Mouse (Mus musculus) urinary bladder, postnatal 4 days (tissue): ENCODE measurements around the gene Kmt5c.
A peak's percentile ranks its signal among the peaks of the same experiment; 100 is the strongest.

ENCODE experiments used
- DNase-seq, 2 experiments: peaks; one replicate each; pipeline ENCODE4 v3.0.0; 2021 to 2022; ENCODE audit warnings: low spot score in 2 of 2

Gene Kmt5c

DNA sequence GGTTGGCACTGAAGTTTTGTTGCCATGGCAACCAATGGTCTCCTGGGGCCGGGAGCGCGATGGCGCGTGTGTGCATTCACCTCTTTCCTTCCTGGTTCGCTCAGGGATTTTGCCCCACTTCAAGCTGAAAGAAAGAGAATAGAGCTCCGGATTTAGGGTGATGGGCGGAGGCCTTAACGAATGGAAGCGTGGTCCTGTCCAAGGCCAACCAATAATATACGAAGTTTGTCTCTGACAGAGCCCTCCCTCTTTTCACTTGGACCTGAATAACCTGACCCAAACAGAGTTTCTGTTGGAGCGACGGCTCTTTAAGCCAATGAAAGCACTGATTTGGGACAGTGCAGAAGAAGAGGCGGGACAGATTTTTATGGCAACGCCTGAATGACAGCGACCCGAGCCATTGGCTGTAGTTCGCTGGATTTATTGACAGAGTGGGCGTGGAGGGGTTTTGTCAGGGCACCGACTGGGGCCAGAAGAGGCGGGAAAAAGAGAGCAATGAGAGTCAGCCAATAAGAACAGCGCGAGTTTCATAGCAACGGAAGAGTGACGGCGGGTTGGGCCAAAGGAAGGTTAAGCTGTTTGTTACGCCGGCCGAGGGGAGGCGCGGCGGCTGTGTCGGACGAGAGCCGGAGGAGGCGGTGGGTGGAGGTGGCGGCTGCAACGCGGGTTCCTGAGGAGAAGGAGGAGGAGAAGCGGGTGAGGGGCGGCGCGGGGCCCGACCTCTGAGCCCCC lies at the start of gene Kmt5c:
Kmt5c (plus strand) TSS at position 572 of the 732 bp plus-strand sequence.
- peak; percentile 97 to 98 for DNase-seq

DNA sequence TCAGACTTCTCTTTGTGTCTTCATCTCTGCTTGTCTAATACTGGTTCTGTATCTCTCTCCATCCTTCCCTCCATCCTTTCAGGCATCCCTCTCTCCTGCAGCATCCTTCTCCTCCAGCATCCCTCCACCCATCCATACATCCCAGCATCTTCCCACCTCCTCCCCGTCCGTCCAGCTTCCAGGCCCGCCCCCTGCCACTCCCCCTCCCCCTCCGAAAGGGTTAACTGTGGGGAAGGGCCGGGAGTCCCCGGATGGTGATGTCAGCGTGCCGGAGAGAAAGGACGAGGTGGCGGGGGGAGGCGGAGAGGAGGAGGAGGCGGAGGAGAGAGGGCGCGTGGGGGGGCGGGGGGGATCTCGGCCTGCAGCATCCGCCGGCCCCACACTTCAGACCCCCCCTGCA lies 49.5 kb upstream of the Kmt5c start, which contains the start of gene Brsk1:
Brsk1 (plus strand) TSS at position 218 of the 400 bp plus-strand sequence.
- DNase-seq, result peak; percentile 70 to 88

DNA sequence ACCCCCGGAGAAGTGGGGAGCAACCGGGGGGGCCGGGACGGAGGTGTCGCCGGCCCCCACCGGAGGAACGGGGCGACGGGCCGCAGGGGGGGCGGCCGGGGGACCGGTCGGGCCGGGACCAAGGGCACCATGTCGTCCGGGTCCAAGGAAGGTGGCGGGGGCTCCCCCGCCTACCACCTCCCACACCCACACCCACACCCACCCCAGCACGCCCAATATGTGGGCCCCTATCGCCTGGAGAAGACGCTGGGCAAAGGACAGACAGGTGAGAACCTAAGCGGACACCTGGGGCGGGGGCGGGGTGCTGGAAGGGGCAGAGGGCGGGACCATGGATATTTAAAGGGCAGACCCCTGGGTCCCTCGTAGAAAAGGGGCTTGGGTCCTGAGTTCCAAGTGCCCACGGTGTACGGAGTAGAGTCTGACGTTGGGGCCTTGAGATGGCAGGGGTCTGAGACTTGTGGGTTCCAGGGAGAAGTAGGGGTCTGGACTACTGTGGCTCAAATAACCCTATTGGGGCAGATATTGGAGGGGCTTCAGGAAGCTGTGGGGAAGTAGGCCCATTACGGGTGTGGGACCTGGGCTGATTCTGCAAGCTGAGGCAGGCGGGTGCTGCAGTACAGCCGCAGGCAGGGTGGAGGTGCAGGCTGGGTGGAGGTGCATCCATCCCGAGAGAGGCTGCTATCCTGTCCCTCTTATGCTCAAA lies 48.8 kb upstream of the Kmt5c start:
- no peak for DNase-seq

DNA sequence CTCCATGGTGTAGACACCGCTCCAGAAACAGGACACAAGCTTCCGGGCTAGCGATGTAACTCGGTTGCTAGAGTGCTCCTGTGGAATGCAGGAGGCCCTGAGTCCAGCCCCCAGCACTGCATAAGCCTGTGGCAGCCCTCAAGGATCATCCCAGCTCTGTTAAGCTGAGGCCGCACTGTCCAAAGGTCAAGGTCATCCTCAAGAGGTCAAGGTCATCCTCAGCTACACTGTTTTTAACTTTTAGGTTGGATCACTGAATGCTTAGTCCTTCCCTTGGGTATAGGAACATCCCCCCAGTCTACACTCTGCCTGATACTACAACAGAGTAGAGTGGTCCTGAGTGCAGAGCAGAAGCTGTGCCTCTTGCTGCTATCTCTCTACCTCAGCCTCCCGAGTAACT lies 46.9 kb upstream of the Kmt5c start:
- no peak for DNase-seq

DNA sequence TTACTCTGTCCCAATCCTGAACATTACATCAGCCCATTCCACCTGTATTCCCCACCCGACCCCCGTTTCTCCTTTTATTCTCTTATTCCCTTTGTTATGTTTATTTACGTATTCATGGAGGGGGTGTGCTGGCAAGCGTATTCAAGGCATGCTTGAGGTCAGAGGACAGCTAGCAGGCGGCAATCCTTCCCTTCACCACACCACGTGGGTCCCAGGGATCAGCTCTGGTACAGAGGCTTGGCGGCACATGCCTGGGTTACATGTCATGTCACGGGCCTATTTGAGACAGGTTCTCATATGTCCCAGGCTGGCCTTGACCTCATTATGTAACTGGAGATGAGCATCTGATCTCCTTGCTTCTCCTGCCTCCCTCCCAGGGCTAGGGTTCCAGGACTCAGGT lies 37.6 kb upstream of the Kmt5c start:
- no peak for DNase-seq

DNA sequence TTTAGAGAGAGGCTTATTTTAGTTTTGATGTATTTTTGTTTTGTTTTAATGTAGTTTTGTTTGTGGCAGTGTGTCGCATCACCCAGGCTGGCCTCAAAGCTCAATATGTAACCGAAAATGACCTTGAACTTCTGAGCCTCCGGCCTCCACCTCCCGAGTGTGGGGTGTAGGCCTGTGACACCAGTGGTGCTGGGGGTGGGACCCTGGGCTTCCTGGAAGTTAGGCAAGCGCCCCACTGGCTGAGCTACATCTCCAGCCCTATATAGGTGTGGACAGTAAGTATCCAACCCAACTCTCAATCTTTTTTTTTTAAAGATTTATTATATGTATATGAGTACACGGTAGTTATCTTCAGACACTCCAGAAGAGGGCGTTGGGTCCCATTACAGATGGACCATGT lies 36.7 kb upstream of the Kmt5c start:
- DNase-seq, result no peak

DNA sequence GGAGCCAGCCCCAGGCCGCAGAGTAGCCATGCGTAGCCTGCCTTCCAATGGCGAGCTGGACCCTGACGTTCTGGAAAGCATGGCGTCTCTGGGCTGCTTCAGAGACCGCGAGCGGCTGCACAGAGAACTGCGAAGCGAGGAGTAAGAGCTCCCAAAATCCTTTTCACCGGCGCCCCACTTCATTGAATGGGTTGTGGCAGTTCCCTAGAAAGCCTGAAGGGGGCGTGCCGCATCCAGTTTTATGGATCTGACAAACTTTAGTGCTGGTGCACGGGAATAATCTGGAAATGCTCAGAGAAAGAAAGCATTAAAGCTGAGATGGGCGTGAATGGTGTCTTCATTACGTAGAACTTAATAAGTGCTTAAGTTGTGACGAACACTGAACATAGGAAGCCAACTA lies 34.8 kb upstream of the Kmt5c start:
- DNase-seq, result no peak

DNA sequence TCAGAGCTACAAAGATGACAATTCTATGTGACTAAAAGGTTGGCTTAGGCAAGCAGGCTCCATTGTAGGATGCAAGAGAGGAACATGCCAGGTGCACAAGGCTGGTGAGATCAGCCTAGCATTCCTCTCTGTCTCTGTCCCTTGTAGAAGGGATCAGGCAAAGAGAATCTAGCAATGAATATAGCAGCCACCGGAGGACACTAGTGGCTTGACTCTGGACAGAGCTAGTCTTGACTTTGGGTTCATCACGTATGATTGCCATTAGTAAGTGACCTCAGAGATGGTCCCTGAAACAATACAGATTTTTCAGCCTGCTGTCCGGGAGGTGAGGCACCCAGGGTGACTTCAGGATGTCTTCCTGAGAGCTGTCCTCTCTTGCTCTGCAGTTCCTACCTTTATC lies 27.3 kb upstream of the Kmt5c start:
- no peak for DNase-seq

DNA sequence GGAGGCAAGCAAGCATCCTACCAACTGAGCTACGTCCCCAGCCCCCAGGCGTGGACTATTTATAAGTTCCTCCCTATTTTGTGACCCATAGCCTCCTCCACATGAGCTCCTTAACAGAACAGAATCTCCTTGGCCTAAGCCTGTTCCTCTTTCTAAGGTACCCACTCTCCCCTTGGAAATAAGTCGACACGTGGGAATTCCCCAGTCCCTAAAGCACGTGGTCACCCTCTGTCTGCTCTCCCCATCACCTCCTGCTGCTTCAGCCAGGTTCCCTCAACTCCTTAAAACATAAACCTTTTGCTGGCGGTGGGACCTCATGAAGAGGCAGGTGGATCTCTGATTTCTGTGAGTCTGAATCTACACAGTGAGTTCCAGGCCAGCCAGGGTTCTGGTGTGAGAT lies 23.0 kb upstream of the Kmt5c start:
- DNase-seq, result no peak

DNA sequence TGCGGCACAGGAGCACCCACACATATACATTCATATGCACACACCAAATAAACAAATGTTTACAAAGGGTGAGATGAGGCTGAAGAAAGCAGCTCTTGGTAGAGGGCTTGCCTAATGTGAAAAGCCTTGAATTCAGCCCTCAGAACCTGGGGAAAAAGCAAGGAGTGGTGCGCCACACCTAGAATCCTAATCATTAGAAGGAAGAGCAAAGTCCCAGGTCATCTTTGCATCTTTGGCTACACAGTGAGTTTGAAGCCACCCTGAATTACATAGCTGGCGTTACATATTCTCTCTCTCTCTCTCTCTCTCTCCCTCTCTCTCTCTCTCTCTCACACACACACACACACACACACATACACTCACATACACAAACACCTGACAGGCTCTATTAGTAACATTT lies 20.6 kb upstream of the Kmt5c start:
- DNase-seq, result no peak

DNA sequence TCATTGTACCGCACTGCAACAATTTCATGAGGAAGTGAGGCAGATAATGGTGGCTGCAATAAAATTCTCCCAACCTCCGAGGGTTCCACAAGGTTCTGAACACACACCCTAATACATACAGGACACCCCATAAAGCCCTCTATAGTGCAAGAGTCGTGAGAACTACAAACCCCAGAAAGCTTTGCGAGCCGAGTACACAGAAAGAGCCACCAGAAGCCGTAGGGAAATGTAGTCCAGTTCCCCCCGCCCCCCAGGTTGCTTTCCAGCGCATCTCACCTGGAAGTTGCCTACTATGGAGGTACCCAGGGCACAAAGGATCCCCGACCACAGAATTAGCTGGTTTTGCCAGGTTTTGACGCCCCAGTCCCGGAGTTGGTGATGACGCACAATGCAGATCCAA lies 16.4 kb upstream of the Kmt5c start:
- no peak for DNase-seq

DNA sequence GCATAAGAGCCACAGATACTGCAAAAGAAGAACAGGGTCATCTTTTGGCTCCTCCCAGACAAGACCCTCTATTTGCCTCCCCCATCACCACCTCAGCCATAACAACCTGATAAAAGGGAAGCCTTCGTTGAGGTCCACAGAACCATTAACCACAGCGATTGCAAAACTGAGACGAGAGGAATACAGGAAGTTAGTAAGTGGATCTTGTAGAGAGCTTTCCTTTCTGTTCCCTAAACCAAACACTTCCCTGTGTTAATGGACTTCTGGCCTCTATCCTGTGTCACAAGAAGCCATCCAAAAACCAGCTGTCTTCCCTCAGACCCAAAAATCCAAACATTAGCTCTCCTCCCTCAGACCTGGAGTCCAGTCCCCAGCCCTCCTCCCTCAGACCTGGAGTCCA lies 15.6 kb upstream of the Kmt5c start:
- no peak for DNase-seq

DNA sequence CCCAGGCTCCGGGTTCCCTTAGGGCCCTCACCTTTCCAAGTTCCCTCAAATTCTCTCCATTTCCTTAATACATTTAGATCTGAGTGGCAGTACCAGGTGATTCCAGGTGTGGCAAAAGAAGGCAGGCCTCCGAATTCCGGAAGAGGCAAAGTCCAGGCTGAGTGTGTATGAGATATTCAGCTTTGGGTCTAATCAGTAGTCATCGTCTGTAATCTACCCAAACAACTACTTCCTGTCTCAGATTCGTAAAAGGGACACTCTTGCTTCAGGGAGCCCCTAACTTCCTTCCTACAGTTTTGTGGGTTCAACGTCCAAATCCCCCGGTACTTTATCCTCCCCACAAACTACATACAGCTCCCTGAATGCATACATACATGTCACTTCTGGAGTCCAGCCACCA lies 14.7 kb upstream of the Kmt5c start, which contains the start of gene Tmem150b:
Tmem150b (minus strand) TSS at position 81 of the 400 bp plus-strand sequence.
- DNase-seq, result no peak

DNA sequence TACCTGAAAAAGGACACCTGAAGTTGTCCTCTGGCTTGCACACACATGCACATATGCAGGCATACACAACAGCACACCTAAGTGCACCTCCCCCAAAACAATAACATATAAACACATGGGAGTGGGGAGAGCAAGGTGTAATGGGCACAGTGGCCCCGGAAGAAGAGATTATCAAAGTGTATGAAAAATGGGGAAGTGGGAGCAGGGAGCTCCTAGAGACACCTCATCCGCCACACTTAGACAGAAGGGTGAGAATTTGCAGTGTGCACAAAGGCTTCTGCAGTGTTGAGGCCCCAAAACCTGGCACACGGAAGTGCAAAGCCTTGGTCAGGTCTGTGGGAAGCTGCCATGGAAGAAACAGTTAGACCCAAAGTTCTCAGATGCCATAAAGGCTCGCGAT lies 8.8 kb upstream of the Kmt5c start:
- DNase-seq, result no peak

DNA sequence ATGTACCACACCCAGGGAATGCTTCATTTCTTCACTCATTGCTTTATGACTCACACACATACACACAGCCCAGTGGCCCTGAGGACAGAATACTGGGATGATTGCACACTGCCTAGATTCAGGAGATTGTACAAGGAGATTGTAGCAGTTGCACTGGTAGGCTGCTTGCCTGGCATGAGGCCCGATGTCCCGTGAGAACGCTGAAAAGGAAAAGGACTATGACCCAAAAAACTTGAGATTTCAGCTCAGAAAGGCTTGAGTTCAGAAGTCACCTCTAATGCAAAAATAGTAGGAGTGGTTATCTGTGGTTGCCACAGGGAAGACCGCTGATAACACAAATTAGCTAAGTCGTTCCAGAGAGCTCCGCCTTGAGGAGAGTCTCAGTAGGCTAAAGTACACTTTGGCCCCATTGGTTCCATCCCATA lies 6.9 kb upstream of the Kmt5c start:
- no peak for DNase-seq

DNA sequence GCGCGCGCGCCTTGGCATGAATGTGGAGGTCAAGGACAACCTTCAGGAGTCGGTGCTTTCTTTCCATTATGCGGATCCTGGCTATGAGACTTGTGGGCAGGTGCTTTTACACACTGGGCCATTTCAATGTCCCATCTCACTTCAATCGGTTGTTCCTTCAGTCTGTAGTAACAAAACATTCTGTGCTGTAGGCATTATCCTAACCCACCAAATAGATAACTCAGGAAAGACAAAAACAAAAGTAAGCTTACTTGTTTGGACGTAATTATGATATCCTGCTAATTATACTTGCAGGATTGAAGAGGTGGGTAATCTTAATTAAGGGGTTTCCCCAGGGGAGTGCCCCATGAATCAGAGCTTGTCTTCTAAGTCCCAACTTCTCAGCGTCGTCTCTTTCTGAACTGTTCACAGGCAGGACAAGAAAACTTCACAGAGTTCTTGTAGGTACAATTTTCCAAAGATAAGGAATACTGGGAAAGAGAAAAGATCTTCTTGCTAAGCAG lies 823 bp upstream of the Kmt5c start:
- DNase-seq, result no peak

DNA sequence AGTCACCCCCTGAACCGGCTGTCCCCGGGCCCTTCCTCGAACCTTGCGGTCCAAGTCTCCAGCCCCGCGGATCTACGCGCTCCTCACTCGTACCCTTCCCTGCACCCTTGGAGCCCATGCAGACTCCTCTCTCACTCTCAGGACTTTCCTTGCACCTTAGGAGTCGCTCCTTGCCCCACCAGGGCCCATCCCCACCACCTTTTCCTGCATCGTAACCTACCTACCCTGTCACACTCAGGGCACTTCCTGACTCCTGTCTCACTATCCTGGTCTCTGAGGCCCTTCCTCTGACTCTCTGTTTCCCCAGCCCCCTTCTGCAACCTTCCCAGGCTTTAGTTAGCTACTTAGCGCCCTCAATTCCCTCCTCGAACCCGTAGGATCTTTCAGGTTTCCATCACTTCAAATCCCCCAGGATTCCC lies 403 bp downstream of the Kmt5c start:
- no peak for DNase-seq

DNA sequence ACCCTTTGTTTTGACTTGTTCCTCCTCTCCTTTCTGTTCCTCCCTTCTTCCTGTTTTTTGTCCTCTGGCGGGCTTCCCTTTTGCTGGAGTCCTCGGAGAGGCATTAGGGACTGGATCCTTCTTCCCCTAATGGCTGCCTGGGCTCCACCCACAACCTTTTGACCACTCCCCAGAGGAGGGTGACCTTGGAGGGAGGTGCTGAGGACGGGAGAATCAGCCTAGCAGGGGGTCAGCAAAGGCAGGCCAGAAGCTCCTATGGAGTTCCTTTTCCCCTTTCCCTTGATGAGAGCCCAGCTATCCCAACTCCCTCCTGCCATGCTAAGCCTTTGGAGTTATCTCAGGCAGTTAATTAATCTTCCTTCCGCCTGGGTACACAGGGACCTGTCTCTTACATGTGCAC lies 1.2 kb downstream of the Kmt5c start:
- DNase-seq, result peak in 1 of 2 experiments; percentile 47

DNA sequence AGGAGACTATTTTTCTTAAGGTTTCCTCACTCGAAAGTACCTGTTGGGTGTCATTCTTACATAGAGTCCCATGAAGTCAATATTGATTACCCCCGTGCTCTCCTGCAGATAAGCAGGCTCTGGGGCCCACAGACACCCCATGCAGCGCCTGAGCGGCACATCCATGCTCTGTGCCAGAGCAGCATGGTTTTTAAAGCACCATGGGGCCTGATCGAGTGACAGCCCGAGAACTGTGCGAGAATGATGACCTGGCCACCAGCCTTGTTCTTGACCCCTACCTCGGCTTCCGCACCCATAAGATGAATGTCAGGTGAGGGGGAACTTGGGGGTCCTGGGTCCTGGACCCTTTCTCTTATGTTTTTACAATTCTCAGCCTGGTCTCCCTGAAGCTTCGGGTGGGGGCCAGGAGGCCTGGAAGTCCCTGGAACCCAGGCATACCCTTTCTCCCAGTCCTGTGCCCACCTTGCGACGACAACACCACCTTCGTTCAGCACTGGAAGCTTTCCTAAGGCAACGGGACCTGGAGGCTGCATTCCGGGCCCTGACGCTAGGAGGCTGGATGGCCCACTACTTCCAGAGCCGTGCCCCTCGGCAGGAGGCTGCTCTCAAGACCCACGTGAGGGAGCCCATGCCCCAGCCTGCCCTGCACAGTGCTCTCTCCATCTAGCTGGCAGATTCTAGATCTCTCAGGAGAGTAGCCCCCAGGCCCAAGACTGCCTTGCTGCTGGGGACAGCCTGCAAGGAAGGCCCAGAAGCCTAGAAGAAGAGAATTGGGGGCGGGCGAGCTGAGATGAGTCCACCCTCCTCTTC lies 2.0 kb downstream of the Kmt5c start:
- no peak for DNase-seq

DNA sequence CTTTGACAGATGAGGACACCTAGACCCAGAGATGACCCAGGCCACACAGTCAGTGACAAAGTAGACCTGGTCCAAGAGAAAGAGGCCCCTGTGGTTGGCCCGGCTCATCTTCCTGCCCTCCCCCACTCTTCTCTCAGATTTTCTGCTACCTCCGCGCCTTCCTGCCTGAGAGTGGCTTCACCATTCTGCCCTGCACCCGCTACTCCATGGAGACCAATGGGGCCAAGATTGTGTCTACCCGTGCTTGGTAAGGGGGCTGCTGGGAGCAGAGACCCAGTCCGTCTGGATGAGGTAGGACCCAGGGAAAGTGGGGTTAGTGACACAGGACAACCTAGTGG lies 2.5 kb downstream of the Kmt5c start:
- no peak for DNase-seq

DNA sequence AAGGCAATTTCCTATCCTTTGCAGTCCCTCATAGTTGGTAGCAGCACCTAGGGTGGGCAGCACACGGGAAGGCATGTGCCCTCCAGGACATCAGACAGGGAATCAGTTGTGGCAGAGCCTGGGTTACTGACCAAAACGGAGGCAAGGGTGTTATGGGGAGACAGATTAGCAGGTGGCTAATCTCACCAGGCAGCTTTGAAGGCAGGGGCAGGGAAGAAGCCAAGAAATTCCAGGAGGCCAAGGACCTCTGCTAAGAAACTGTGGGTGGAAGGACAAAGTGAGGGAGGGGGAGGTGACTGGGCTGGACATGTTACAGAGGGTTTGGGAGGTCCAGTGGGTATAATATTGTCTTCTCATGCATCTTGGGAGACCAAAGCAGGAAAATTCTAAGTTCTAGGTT lies 3.4 kb downstream of the Kmt5c start:
- DNase-seq, result no peak

DNA sequence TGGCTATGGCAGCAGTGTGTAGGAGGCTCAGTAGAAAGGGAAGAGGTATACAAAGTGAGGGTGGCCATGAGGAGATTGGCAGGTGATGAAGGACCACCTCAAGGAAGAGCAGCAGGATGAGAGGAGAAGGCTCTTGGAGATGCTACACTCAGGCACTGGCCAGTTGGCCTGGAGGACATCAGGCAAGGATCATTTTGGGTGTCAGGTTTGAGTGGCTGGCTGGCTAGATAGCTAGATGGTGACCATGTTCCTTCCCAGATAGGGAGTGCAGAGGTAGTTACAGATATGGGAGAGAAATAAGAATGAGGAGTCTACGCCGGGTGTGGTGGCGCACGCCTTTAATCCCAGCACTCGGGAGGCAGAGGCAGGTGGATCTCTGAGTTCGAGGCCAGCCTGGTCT lies 5.0 kb downstream of the Kmt5c start:
- DNase-seq, result no peak
